Mouse (Mus musculus): ENCODE data around the gene Aqr. TPM values are rescaled to one million over a fixed set of nuclear protein-coding genes. Genes with fewer than 3 reads are reported as not detected.
"Not testable (repeated sequence)": the region's sequence is repeated elsewhere in the genome, so short reads cannot be mapped to it uniquely, and the experiment has no call there.

Aqr gene
- polyA plus RNA-seq (2012; rRNA removed): 25.8 and 27.1 TPM in 2 replicates

DNA sequence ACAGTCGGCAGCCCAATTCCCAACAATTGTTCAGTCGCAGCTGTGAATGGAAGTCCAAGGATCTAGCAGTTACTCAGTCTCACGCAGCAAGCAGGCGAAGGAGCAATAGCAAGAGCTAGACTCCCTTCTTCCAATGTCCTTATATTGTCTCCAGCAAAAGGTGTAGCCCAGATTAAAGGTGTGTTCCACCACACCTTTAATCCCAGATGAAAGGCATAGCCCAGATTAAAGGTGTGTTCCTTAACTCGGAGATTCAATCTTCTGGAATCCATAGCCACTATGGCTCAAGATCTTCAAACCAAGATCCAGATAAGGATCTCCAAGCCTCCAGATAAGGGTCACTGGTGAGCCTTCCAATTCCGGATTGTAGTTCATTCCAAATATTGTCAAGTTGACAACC, at the start of gene Aqr:
Aqr (minus strand) TSS at position 101 of the 400 bp plus-strand sequence.
- DNase-seq (ENCODE audit: extremely low spot score in 1 of 2, low spot score in 1 of 2): not testable (repeated sequence)

DNA sequence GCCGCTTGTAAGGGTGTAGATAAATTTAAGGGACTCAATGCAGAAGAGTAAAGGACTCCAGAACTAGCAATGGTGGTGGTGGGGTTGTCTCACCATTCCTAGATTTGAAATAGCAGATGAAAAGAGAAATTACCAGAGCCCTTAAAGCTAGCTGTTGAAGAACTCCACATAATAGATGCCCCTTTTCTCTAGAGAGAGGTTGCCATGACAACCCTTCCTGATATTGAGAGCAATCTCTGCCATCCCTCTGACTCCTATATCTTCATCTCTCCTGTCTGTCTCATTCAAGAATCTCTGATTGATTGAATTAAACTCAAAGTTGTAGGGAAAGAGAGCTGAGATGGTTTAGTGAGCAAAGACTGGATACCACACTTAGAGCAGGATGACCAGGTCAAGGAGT, 49.7 kb upstream of the Aqr start:
- no peak for DNase-seq (ENCODE audit: extremely low spot score in 1 of 2, low spot score in 1 of 2)

DNA sequence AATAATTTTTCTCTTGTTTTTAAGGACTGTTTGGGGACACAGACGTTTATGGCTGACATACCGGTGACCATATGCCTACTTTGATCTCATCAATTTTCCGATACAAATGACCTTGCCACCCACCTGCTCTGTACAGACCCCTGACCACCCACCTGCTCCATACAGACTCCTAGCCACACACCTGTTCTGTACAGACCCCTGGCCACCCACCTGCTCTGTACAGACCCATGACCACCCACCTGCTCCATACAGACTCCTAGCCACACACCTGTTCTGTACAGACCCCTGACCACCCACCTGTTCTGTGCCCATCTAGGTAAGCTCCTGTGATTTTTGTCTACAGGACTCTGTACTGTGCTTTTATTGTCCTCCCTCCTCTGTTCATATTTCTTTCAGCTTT, 48.8 kb upstream of the Aqr start:
- DNase-seq (ENCODE audit: extremely low spot score in 1 of 2, low spot score in 1 of 2): no peak

DNA sequence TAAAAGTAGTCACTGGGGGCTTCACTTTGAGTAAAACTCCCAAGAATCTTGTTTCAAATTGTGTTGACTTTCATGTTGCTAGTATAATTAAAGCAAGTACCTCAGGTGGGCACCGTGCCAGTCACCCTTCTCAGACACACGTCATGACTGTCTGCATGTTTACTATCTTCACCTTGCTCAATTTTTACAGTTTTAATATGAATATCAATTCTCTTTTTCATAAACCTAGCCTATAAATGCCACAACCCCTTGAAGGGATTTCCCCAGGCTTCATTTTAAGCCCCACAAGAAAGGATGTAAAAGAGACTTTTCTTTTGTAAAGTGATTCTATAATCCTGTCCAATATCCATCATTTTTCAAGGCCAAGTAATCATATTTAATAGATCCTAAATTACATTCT, 44.4 kb upstream of the Aqr start:
- DNase-seq (ENCODE audit: extremely low spot score in 1 of 2, low spot score in 1 of 2): no peak

DNA sequence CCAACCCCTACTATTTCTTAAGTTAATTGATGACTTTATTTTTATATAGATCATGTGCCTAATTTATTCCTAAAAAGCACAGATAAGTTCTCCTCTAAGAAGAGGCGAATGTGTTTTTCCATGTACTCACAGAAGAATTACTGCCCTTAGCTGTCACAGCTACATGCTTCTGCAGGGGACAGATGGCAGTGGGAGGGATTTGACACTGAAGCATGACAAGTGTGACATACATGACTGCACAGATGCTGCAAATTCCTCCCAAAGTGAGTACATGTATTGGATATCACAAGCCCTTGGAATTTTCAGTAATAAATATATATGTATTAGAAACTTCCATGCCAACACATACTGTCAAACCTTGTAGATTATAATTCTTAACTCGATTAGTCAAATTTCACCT, 41.8 kb upstream of the Aqr start:
- no peak for DNase-seq (ENCODE audit: extremely low spot score in 1 of 2, low spot score in 1 of 2)

DNA sequence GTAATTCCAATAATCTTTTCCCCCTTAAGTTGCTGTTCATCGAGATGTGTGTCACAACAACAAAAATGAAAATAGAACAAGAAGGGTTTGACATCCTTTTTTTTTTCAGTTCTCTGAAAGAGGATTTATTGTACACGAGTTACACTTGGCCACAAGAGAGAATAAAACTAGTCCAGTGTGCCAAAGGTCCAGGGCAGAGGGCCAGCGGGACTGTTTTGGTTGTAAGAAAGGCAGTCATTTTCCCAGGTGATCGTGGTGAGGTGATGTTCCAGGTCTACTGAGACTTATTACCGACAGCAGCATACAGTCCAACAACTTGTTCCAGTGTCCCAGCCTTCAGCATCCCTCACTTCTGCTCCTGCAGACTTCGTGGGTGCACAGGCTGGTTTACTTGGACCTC, 18.2 kb upstream of the Aqr start:
- DNase-seq (ENCODE audit: extremely low spot score in 1 of 2, low spot score in 1 of 2): no peak

DNA sequence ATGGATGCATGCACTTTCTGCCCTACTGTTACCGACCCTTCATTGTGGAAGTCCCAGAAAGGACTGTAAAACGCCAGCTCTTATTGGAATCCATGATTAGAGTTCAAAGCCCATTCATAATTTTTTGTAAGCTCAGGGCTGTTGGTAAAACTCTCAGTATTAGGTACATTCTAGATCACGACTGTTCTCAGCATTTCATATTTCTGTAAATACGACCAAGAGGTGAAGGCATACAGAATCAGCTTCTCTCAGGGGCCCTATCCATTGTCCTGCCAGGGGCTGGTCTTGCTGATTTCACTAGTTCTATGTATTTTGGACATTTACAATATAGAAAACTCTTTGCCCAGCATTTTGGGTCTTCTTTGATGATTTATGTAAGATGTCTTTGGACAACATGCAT, 14.8 kb upstream of the Aqr start:
- DNase-seq (ENCODE audit: extremely low spot score in 1 of 2, low spot score in 1 of 2): no peak

DNA sequence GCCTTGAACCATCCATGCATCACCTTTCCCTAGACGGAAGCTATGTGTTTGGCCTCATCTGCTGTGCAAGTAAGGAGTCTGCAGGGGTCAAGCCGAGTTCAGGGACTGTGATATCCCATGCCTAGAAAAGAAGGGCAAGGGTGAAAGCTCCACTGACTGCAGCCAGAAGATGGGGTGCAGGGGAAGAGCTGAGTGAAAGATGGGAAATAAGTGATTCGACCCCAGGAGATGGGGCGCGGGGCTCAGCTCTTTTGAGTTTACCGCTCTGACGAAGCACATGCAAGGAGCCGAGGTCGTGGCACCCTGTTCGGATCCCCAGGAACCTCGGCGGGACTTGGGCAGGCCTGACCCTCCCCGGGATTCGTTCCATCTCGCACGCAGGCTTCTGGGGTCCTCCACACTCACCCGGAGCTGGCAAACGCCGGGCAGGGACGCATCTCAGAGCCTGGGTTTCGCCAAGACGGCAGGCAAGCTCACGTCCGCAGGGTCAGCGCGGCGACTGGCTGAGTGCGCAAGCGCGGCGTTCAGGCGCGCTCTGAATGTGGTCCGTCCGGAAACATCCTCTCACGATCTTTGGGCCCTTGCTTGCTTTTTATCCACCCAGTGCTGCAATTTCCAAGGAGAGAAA, 14.2 kb upstream of the Aqr start, which contains the start of gene Zfp770:
Zfp770 (minus strand) TSS at position 538 of the 628 bp plus-strand sequence.
- DNase-seq (ENCODE audit: extremely low spot score in 1 of 2, low spot score in 1 of 2): peak; percentile 43 to 89

DNA sequence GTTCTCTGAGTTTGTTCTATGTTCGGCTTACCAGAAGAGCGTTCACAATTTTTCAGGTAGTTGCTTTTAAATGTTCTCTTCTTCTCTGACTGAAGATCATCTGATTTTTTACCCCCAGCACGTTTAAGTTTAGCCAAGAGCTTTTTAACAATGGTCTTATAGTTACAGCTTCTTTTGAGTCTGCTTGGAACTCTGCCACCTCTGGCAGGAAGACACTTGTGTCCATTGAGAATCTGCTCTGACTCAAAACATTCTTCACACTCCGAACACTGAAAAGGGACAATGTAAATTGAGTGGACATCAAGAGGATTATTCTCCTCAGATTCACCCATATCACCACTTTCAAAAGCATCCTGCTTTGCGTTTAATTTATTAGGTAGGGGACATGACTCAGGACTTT, 9.6 kb upstream of the Aqr start:
- no peak for DNase-seq (ENCODE audit: extremely low spot score in 1 of 2, low spot score in 1 of 2)

DNA sequence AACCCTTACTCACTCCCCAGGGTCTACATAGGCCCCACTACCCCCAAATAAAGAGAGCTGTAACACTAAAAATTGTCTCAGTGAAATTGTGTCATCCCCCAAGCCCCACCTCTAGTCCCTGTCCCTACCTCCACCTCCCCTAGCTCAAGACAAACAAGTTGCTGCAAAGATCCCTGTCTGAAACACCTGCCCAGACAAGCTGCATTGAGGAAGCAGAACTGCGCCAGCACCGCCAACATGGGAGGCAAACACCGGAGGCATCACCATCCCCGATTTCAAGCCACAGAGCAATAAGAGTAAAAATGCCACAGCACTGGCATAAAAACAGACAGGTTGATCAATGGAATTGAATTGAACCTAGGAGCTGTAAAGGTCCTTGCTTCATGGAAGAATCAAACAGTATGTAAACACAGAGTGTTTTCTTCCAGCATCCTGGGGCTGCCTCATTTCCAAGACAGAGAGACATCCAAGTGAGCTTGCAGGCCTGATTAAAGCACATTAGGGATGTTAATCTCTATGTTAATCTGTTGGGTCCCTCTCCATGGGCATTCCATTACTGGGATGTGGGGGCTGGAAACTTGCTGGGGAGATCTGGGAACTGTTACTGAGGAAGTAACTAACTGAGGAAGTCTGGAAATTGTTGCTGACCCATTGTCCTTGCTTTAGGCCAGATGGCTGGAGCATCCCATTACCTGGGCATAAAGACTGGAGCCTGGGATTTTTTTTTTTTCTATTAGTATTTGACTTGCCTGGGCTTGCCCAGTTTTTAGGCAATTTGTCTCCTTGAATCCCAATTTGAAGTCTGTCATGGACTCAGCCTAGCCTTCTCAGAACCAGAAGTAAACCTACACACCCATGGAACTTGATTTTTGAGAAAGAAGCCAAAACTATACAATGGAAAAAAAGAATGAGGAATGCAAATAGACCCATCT, 8.8 kb downstream of the Aqr start:
- DNase-seq (ENCODE audit: extremely low spot score in 1 of 2, low spot score in 1 of 2): no peak

DNA sequence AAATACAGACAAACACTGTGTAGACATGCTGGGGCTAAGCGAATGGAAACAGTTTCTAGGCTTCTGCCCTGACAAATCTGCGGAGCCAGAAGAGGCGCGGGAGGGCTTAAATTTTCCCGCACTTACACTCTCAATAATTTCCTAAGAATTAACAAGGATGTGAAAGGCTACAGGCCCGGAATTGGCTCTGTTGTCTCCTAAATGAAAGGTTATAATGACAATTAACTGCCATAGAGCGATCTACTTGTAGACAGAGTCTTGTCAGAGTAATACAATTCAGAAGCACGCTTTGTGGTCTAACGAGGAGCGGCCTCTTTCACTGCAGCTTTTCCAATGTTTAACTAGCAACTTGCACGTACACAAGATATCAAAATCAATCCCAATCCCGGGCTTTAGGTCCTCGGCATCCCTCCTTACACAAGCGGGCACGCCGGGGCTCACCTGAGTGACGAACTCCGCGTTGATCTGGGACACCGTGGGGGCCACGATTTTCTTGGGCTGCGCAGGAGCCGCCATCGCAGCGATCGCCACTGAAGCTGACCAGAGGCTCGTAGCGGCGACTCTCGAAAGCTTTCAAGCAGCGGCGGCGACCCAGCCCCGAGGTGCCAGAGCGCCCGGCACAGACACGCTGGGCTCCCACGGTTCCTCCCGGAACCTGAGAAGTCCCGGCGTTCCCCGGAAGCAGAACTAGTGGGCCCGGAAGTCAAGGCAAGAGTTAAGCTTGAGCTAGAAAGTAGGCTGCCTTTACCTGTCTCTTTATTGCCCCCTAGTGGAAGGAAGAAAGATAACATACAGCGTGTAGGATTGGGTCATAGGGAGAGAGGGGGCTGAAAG, 12.0 kb downstream of the Aqr start:
- DNase-seq (ENCODE audit: extremely low spot score in 1 of 2, low spot score in 1 of 2): peak; percentile 73 to 87

DNA sequence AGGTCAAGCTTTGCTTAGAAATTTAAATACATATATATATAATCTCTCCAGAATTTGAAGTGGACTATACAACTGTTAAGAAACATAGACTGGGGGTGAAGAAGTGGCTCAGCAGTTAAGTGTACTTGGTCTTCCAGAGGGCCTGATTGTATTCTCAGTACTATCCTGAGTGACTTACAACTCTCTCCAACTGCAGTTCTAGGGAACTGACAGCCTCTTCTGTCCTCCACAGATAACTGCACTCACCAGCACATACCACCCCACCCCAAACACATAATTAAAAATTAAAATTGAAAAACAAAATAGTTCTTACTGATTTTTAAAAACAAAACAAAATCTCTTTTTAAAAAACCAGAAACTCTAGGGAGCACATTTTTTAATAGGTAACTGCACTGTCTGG, 13.6 kb downstream of the Aqr start:
- no peak for DNase-seq (ENCODE audit: extremely low spot score in 1 of 2, low spot score in 1 of 2)

DNA sequence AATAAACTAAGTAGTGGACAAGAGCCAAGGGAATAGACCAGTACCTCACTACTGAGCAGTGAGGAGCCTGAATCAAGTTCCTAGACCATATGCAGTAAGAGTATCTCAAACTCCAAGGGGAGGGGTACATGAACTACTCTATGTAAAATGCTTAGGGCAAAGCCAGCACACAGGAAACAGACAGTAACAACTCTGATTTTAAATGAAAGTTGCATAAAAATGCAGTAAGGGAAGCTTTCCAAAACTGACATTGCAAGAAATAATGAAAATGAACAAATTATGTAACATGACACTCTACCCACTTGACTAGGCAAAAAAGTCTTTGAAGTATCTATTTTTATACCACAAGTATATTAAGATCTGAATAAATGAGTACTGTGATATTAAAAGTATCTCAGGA, 19.0 kb downstream of the Aqr start:
- peak in 1 of 2 experiments; percentile 53 for DNase-seq (ENCODE audit: extremely low spot score in 1 of 2, low spot score in 1 of 2)

DNA sequence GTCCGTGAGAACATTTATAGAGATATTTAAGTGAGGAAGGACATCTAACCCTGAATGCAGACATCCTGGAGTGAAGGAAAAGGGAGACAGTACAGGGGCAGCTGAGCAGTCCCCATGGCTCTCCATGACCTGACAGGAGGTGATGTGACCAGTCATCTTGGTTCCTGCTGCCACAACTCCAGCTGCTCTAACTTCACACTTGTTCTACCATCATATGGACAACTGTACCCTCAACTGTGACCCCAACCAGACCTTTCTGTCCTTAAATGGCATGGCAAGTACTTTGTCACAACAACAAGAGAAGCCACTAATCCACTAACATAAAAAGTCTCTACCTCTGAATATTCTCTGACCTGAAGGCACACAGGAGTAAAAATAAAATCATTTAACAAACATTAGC, 24.8 kb downstream of the Aqr start:
- DNase-seq (ENCODE audit: extremely low spot score in 1 of 2, low spot score in 1 of 2): no peak

DNA sequence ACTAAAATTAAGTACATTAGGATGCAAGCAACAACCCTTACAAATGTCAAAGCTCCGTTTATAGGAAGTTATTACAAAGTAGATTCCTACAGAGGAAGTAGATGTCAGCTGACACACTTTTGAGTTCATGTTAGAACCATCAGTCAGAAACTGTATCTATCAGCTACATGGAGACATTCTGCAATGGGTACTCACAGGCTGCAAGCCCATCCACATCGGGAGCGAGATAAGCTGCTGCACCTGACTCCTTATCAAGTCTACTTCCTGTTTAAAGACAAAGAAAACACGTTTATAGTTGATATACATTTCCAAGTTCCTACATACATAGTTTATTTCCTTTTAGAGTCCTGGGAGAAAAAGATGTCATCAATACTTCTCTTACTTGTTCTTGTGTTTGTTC, 29.5 kb downstream of the Aqr start:
- DNase-seq (ENCODE audit: extremely low spot score in 1 of 2, low spot score in 1 of 2): no peak

DNA sequence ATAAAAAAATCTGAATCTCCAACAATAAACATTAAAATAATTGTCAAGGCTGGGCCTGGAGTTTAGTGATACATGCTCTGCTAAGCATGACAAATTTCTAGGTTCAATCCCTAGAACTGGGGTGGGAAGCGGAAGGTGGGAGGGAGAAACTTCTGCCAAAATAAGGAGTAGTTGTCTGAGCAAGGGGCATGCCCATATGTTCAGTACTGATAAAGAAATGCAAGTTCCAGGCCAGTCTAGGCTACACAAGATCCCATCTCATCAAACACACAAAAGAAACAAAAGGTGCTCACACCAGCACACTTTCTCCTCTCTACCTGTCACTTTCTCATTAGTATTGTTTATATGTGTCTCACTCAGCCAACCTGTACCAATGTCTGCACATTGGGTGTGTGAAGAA, 30.2 kb downstream of the Aqr start:
- DNase-seq (ENCODE audit: extremely low spot score in 1 of 2, low spot score in 1 of 2): no peak

DNA sequence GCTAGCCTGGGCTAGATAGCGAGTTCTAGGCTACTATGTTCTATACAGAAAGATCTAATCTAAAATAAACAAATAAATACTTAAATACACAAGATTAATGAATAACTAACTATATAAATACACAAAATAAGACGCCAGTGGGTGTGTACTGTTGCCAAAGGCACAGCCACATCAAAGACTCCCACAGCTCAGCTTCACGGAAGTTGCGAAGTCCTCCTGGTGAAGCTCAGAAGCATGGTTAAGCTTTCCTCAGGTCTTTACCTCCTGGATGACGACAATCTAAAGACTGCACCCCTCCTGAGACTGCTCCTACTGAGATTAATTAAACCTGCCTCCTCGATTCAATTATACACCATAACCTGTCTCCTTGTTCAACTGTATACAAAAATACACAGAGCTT, 33.6 kb downstream of the Aqr start:
- no peak for DNase-seq (ENCODE audit: extremely low spot score in 1 of 2, low spot score in 1 of 2)

DNA sequence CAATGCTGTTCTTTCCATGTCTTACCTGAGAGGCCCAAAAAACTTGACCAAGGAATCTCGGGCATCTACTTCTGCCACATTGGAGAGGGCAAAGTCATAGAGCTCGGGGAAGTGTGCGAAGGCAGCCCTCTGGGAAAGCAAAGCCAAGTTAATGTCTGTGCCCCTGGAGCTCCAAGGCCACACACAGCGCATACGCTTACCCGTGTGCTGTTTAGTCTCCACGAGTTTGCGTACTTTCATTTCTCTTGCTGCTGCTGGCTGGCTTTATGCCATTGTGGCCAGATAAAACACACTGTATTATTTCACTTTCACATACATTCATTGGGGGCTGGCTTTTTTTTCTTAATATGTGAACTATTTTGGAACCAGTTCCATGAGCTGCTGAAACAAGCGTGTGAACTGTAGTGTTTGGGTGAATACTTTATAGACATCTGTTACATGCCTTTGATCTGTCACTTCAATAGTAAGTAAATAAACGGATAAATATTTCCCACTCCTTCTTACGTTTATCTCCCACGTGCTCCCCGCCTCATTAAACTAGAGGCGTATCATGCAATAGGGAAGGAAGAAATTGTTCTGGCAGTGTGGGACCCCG, 39.9 kb downstream of the Aqr start:
- DNase-seq (ENCODE audit: extremely low spot score in 1 of 2, low spot score in 1 of 2): no peak

DNA sequence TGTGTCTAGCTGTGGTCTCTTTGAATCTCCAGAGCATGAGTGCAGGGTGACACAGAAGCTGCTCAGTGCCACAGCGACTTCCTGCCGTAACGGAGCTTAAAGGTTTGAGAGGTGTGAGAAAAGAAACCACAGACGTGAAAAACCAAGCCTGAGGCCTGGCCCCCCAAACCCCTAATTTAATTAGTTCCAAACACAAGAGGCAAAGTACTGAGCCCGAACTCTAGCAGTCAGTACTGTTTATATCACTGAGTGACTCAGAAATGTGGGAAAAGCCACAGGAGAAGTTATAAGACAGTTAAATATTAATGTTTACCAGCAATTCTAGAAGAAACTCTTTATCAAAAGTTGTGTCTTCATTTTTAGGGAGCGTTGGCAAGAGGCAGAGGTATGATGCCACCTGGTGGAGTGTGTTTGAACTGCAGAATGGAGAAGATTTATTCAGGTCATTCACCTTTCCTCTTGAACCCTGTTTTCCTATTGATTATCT, 41.5 kb downstream of the Aqr start:
- DNase-seq (ENCODE audit: extremely low spot score in 1 of 2, low spot score in 1 of 2): peak; percentile 19 to 71

DNA sequence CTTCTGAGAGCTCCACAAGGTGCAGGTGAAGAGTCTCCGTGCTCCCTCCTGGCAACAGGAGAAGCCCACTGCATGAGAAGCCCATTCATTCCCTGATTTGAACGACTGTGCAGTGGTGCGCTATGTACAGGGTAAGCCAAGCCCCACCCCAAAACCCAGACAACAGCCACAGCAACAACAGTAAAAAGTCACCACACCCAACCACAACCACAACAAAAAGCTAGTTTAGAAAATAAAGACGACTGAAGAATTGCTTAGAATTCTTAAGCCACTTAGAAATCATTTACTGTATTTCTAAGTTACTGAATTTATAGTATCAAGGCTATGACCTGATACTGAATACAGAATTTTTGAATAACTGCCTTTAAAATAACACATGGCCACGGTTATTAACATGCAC, 41.9 kb downstream of the Aqr start:
- DNase-seq (ENCODE audit: extremely low spot score in 1 of 2, low spot score in 1 of 2): no peak

DNA sequence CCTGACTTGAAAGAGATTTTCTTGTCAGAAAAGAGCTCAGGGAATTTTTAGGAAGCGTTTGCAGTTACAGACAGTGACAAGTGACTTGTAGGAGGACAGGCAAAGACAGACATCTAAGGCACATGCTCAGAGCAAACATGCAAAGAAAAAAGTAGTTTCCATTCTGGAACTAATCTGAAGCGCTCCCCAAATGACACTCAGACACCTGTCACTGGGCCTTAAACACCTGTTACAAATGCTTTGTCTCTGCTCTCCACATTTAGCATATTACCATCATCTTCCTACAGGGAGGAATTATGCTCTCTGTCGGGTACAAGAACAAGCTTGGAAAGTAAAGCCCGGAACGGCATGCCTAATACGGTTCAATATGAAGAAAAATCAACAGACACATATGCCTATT, 43.0 kb downstream of the Aqr start:
- DNase-seq (ENCODE audit: extremely low spot score in 1 of 2, low spot score in 1 of 2): no peak

All from frontal cortex, adult 2 months (tissue).